Mouse (Mus musculus) CH12.LX (cell line): ENCODE data around the gene Slc13a2.

Experiments used
- CTCF ChIP-seq, 2 experiments: IDR thresholded peaks in 1 of 2; conservative IDR thresholded peaks in 1 of 2; 2 replicates each; pipeline ENCODE4 v1.5.1; 2011 to 2012; ENCODE audit warnings: low read depth in 2 of 2, low read length in 2 of 2, improper control_type of control experiment in 1 of 2, inconsistent platforms in 1 of 2, mild to moderate bottlenecking in 1 of 2, moderate library complexity in 1 of 2
- EP300 ChIP-seq: IDR thresholded peaks from 2 replicates; pipeline ENCODE4 v1.6.1; 2011; ENCODE audit warnings: low read length, improper control_type of control experiment
- NELFE ChIP-seq: IDR thresholded peaks from 2 replicates; pipeline ENCODE4 v1.6.1; 2011; ENCODE audit warnings: low read depth, low read length, improper control_type of control experiment
- PAX5 ChIP-seq: IDR thresholded peaks from 2 replicates; pipeline ENCODE4 v1.6.1; 2012; ENCODE audit warnings: low read length, inconsistent platforms, mixed read lengths
- POLR2A ChIP-seq: IDR thresholded peaks from 2 replicates; pipeline ENCODE4 v1.6.1; 2011; ENCODE audit warnings: low read depth, mild to moderate bottlenecking, improper control_type of control experiment, low read length
- SIN3A ChIP-seq: IDR thresholded peaks from 2 replicates; pipeline ENCODE4 v1.6.1; 2012; ENCODE audit warnings: low read length, improper control_type of control experiment, inconsistent platforms
- USF1 ChIP-seq: IDR thresholded peaks from 2 replicates; pipeline ENCODE4 v1.6.1; 2014; ENCODE audit warnings: low read depth, mild to moderate bottlenecking, inconsistent platforms, low read length, improper control_type of control experiment

DNA sequence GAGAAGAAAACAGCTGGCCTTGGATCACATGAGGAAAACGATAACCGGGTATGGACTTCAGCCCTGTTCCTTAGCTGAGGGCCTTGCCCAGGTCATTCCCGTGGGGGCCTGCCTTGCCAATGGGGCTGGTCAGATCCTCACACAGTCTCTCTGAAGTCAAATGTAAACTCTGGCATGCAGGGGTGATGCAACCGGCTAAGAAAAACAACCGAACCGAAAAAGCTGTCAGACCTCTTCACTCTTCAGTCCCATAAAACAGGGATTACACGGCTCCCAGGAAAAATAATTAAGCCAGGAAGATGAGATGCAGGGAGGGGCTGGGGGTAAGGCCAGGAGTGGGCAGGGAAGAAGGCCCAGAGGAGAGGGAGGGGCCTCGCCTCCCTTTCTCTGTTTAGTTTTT lies 57.9 kb downstream of the Slc13a2 start:
- no peak for TF ChIP-seq EP300
- TF ChIP-seq CTCF (conservative IDR thresholded peaks at IDR 0.05 in 1 of 2, IDR thresholded peaks at IDR 0.05 in 1 of 2; ENCODE audit: low read depth in 2 of 2, low read length in 2 of 2): no peak
- TF ChIP-seq PAX5: no peak
- TF ChIP-seq POLR2A: no peak
- TF ChIP-seq NELFE: no peak
- TF ChIP-seq USF1: no peak
- TF ChIP-seq SIN3A: no peak
